Mouse (Mus musculus) megakaryocyte, embryonic 14.5 days (primary cell): Measurements from ENCODE around the gene Ccdc130.

ENCODE experiments used
- FLI1 ChIP-seq: IDR thresholded peaks from 2 replicates; pipeline ENCODE4 v1.6.1; 2012; ENCODE audit warnings: low read length, inconsistent platforms, mixed read lengths
- GATA1 ChIP-seq: IDR thresholded peaks from 3 replicates; pipeline ENCODE4 v1.6.1; 2012; ENCODE audit warnings: mixed read lengths, low read length, inconsistent platforms, borderline replicate concordance

DNA sequence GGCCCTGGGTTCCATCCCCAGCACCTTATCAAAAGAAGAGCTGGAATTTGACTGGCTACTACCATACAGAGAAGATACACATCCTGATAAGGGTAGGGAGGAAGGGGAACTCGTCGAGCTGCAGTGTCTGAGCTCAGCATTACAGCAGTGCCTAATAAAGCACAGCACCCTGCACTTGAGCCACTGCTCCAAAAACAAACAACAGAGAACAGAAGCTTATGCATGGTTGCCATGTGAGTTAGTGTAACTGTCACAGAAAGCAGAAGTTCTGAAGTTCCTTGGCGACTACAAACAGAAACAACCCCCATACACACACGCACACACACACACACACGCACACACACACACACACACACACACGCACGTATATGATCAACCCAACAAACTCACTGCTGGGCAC is 50.1 kb downstream of the Ccdc130 start:
- no peak for TF ChIP-seq GATA1
- no peak for TF ChIP-seq FLI1
